Mouse (Mus musculus) lung, postnatal 0 days (tissue): ENCODE results near the gene Slc12a9.

Experiments used
- CTCF ChIP-seq: IDR thresholded peaks from 2 replicates; pipeline ENCODE4 v1.5.1; 2016; ENCODE audit warnings: antibody characterized with exemption, mild to moderate bottlenecking
- EP300 ChIP-seq: IDR thresholded peaks from 2 replicates; pipeline ENCODE4 v1.6.1; 2016; ENCODE audit warnings: antibody characterized with exemption, mild to moderate bottlenecking, control low read depth

DNA sequence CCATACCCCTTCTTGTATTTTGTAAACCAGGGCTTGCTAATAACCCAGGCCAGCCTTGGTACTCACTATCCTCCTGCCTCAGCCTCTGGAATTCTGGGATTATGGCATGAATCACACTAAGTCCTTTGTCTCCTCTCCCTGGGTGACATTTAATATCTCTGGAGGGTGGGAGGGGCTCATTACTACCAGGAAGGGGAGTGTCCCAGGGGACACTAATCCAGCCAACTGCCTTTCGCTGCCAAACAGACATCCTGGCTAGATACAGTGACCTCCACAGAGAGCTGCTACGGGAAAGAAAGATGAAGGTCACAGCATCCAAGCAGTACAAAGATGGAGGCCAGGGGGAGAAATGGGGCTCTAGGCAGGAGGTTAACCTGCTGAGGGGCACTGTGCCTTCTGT, 42.2 kb upstream of the Slc12a9 start:
- TF ChIP-seq EP300, result no peak
- no peak for TF ChIP-seq CTCF
